ENCODE assay signal across 8 mouse cellular contexts in genomic region chr1:75487040-75487404, GRCm38 (mm10). TPM values are rescaled to one million over a fixed set of nuclear protein-coding genes. Genes with fewer than 3 reads are reported as not detected.
A peak's percentile ranks its signal among the peaks of the same experiment; 100 is the strongest.
DNase-seq lines count a peak whose midpoint lies in the region; ATAC-seq and TF ChIP-seq lines count a peak whose summit lies in the region.

No protein-coding gene starts in this region.

- no peak for ATAC-seq in embryonic facial prominence, embryonic 12.5 days (ENCODE audit: insufficient number of reproducible peaks, insufficient read depth, low FRiP score, low TSS enrichment)
- ATAC-seq in hindbrain, postnatal 0 days, result 0 out of 2 replicates have a peak, but pooled peaks have one; percentile 3
- ATAC-seq in neural tube, embryonic 12.5 days (ENCODE audit: low FRiP score, low read depth), result 0 out of 2 replicates have a peak, but pooled peaks have one; percentile 14

- H3K4me1 ChIP-seq in embryonic facial prominence, embryonic 12.5 days, result peaks cover 16% of the 10 kb centered on the region
- H3K4me1 ChIP-seq in hindbrain, postnatal 0 days (ENCODE audit: insufficient read depth, low read length), result peaks cover 3% of the 10 kb centered on the region; the same call in 1 of the 2 replicates
- peaks cover 19% of the 10 kb centered on the region for H3K4me1 ChIP-seq in neural tube, embryonic 12.5 days

- DNase-seq in left cerebral cortex, adult 2 months (ENCODE audit: extremely low spot score in 1 of 2, low spot score in 2 of 2), result no peak
- DNase-seq in left cerebral cortex, postnatal 10 days (ENCODE audit: extremely low spot score in 1 of 2, low spot score in 2 of 2), result no peak
- DNase-seq in hindbrain, postnatal 0 days (ENCODE audit: low spot score), result no peak
- DNase-seq in right cerebral cortex, postnatal 36 days (ENCODE audit: low spot score in 2 of 2), result no peak
- DNase-seq in frontal cortex, postnatal 10 days (ENCODE audit: low spot score in 2 of 2), result no peak
- no peak for DNase-seq in layer of hippocampus, postnatal 10 days (ENCODE audit: low spot score in 2 of 2)

- TF ChIP-seq CTCF in left cerebral cortex, adult 2 months (IDR thresholded peaks at IDR 0.05), result no peak
- no peak for TF ChIP-seq CTCF in hindbrain, postnatal 0 days (IDR thresholded peaks at IDR 0.05; ENCODE audit: low read depth)

- H3K9ac ChIP-seq in embryonic facial prominence, embryonic 12.5 days, result peak overlapping the region; percentile 44; the same call in 1 of the 2 replicates
- peak overlapping the region; percentile 48; the same call in 1 of the 2 replicates for H3K9ac ChIP-seq in hindbrain, postnatal 0 days (replicated peaks; ENCODE audit: low read length)
- H3K9ac ChIP-seq in neural tube, embryonic 12.5 days, result peak overlapping the region; percentile 44; the same call in 1 of the 2 replicates

- H3K27me3 ChIP-seq in embryonic facial prominence, embryonic 12.5 days, result peaks cover 69% of the 10 kb centered on the region
- no peaks in the 10 kb centered on the region for H3K27me3 ChIP-seq in hindbrain, postnatal 0 days (ENCODE audit: insufficient read depth, low read length)
- peaks cover 79% of the 10 kb centered on the region for H3K27me3 ChIP-seq in neural tube, embryonic 12.5 days (replicated peaks)

- WGBS in embryonic facial prominence, embryonic 12.5 days, result 3% methylated on average over 13 of the region's 13 CpGs
- 4% methylated on average over 13 of the region's 13 CpGs for WGBS in hindbrain, postnatal 0 days
- WGBS in neural tube, embryonic 12.5 days, result 1% methylated on average over 13 of the region's 13 CpGs

- H3K9me3 ChIP-seq in embryonic facial prominence, embryonic 12.5 days, result no peaks in the 10 kb centered on the region
- no peaks in the 10 kb centered on the region for H3K9me3 ChIP-seq in hindbrain, postnatal 0 days (ENCODE audit: low read length)
- H3K9me3 ChIP-seq in neural tube, embryonic 12.5 days, result no peaks in the 10 kb centered on the region

- H3K4me3 ChIP-seq in left cerebral cortex, adult 2 months, result peak overlapping the region; percentile 50
- peak overlapping the region; percentile 52 for H3K4me3 ChIP-seq in embryonic facial prominence, embryonic 12.5 days
- H3K4me3 ChIP-seq in hindbrain, postnatal 0 days (ENCODE audit: low read length), result peak overlapping the region; percentile 47
- peak overlapping the region; percentile 42 for H3K4me3 ChIP-seq in neural tube, embryonic 12.5 days

- peak overlapping the region; percentile 85 for H3K4me2 ChIP-seq in embryonic facial prominence, embryonic 12.5 days (replicated peaks)
- peak overlapping the region; percentile 83 for H3K4me2 ChIP-seq in hindbrain, postnatal 0 days (ENCODE audit: low read depth, low read length)
- peak overlapping the region; percentile 88 for H3K4me2 ChIP-seq in neural tube, embryonic 12.5 days (replicated peaks)

- intact Hi-C loops in left cerebral cortex, adult 2 months (cut with DNase I), result no loop called here
- intact Hi-C loops in left cerebral cortex, postnatal 10 days (cut with DNase I), result no loop called here

- H3K27ac ChIP-seq in left cerebral cortex, adult 2 months, result peak overlapping the region; percentile 36; the same call in 1 of the 2 replicates
- no peak overlapping the region for H3K27ac ChIP-seq in embryonic facial prominence, embryonic 12.5 days
- no peak overlapping the region for H3K27ac ChIP-seq in hindbrain, postnatal 0 days
- no peak overlapping the region for H3K27ac ChIP-seq in neural tube, embryonic 12.5 days

- H3K36me3 ChIP-seq in embryonic facial prominence, embryonic 12.5 days, result peaks cover 33% of the 10 kb centered on the region
- H3K36me3 ChIP-seq in hindbrain, postnatal 0 days (ENCODE audit: insufficient read depth, low read length), result peaks cover 24% of the 10 kb centered on the region
- peaks cover 28% of the 10 kb centered on the region for H3K36me3 ChIP-seq in neural tube, embryonic 12.5 days

RNA-seq across cellular contexts. Expression of gene Tmem198, which starts 7.7 kb away (rescaled TPM):
- 100 to 1,000 TPM; 110 to 112 TPM for total RNA-seq in left cerebral cortex, adult 2 months (2021)
- 10 to 100 TPM; 58.2 to 59.3 TPM for total RNA-seq in left cerebral cortex, postnatal 10 days (2021)
- polyA plus RNA-seq in embryonic facial prominence, embryonic 12.5 days (2016; fragmentation: Nextera tagmentation; extraction: Ambion mirVana), result 2.5 and 3.1 TPM in 2 replicates
- 52.7 and 69.3 TPM in 2 replicates for total RNA-seq in hindbrain, postnatal 0 days (2014; rRNA removed)
- 33.9 and 36.4 TPM in 2 replicates for polyA plus RNA-seq in hindbrain, postnatal 0 days (2015; fragmentation: Nextera tagmentation; extraction: Ambion mirVana)
- polyA plus RNA-seq in neural tube, embryonic 12.5 days (2016; fragmentation: Nextera tagmentation; extraction: Ambion mirVana), result 28.9 and 30.4 TPM in 2 replicates
- 10 to 100 TPM; 48.3 to 53.8 TPM for total RNA-seq in layer of hippocampus, postnatal 10 days (2021)

RNA-seq across cellular contexts. Expression of gene Chpf, which starts 7.9 kb away (rescaled TPM):
- 10 to 100 TPM; 80.5 to 87.3 TPM for total RNA-seq in left cerebral cortex, adult 2 months (2021)
- 10 to 100 TPM; 79.8 to 80.6 TPM for total RNA-seq in left cerebral cortex, postnatal 10 days (2021)
- 32.5 and 33.5 TPM in 2 replicates for polyA plus RNA-seq in embryonic facial prominence, embryonic 12.5 days (2016; fragmentation: Nextera tagmentation; extraction: Ambion mirVana)
- total RNA-seq in hindbrain, postnatal 0 days (2014; rRNA removed), result 155 and 173 TPM in 2 replicates
- 55.3 and 55.8 TPM in 2 replicates for polyA plus RNA-seq in hindbrain, postnatal 0 days (2015; fragmentation: Nextera tagmentation; extraction: Ambion mirVana)
- 43.6 and 43.7 TPM in 2 replicates for polyA plus RNA-seq in neural tube, embryonic 12.5 days (2016; fragmentation: Nextera tagmentation; extraction: Ambion mirVana)
- total RNA-seq in layer of hippocampus, postnatal 10 days (2021), result 10 to 100 TPM; 78.4 to 79.4 TPM

RNA-seq across cellular contexts. Expression of gene Obsl1, which starts 19.2 kb away (rescaled TPM):
- total RNA-seq in left cerebral cortex, adult 2 months (2021), result 10 to 100 TPM; 29.3 to 29.8 TPM
- 10 to 100 TPM; 35.1 to 39.4 TPM for total RNA-seq in left cerebral cortex, postnatal 10 days (2021)
- 101 and 104 TPM in 2 replicates for polyA plus RNA-seq in embryonic facial prominence, embryonic 12.5 days (2016; fragmentation: Nextera tagmentation; extraction: Ambion mirVana)
- total RNA-seq in hindbrain, postnatal 0 days (2014; rRNA removed), result 52.4 and 62.4 TPM in 2 replicates
- 22.7 and 23.9 TPM in 2 replicates for polyA plus RNA-seq in hindbrain, postnatal 0 days (2015; fragmentation: Nextera tagmentation; extraction: Ambion mirVana)
- polyA plus RNA-seq in neural tube, embryonic 12.5 days (2016; fragmentation: Nextera tagmentation; extraction: Ambion mirVana), result 49.0 and 50.6 TPM in 2 replicates
- 10 to 100 TPM; 30.7 to 38.2 TPM for total RNA-seq in layer of hippocampus, postnatal 10 days (2021)

RNA-seq across cellular contexts. Expression of gene Inha, which starts 19.9 kb away (rescaled TPM):
- total RNA-seq in left cerebral cortex, adult 2 months (2021), result 10 to 100 TPM; 24.8 to 30.1 TPM
- 10 to 100 TPM; 36.9 to 37.2 TPM for total RNA-seq in left cerebral cortex, postnatal 10 days (2021)
- 11.7 and 11.8 TPM in 2 replicates for polyA plus RNA-seq in embryonic facial prominence, embryonic 12.5 days (2016; fragmentation: Nextera tagmentation; extraction: Ambion mirVana)
- 28.9 and 31.8 TPM in 2 replicates for total RNA-seq in hindbrain, postnatal 0 days (2014; rRNA removed)
- 20.3 TPM in 2 replicates for polyA plus RNA-seq in hindbrain, postnatal 0 days (2015; fragmentation: Nextera tagmentation; extraction: Ambion mirVana)
- 7.3 and 10.0 TPM in 2 replicates for polyA plus RNA-seq in neural tube, embryonic 12.5 days (2016; fragmentation: Nextera tagmentation; extraction: Ambion mirVana)
- total RNA-seq in layer of hippocampus, postnatal 10 days (2021), result 10 to 100 TPM; 25.5 to 28.4 TPM

RNA-seq across cellular contexts. Expression of gene Stk11ip, which starts 34.3 kb away (rescaled TPM):
- total RNA-seq in left cerebral cortex, adult 2 months (2021), result 10 to 100 TPM; 34.3 to 35.8 TPM
- total RNA-seq in left cerebral cortex, postnatal 10 days (2021), result 10 to 100 TPM; 29.4 to 29.7 TPM
- 28.0 and 28.7 TPM in 2 replicates for polyA plus RNA-seq in embryonic facial prominence, embryonic 12.5 days (2016; fragmentation: Nextera tagmentation; extraction: Ambion mirVana)
- 27.9 and 46.9 TPM in 2 replicates for total RNA-seq in hindbrain, postnatal 0 days (2014; rRNA removed)
- polyA plus RNA-seq in hindbrain, postnatal 0 days (2015; fragmentation: Nextera tagmentation; extraction: Ambion mirVana), result 13.5 and 14.0 TPM in 2 replicates
- polyA plus RNA-seq in neural tube, embryonic 12.5 days (2016; fragmentation: Nextera tagmentation; extraction: Ambion mirVana), result 24.8 and 27.1 TPM in 2 replicates
- 10 to 100 TPM; 22.5 to 23.6 TPM for total RNA-seq in layer of hippocampus, postnatal 10 days (2021)
